Mouse (Mus musculus): ENCODE results near the gene Adamts17.

Adamts17 gene

DNA sequence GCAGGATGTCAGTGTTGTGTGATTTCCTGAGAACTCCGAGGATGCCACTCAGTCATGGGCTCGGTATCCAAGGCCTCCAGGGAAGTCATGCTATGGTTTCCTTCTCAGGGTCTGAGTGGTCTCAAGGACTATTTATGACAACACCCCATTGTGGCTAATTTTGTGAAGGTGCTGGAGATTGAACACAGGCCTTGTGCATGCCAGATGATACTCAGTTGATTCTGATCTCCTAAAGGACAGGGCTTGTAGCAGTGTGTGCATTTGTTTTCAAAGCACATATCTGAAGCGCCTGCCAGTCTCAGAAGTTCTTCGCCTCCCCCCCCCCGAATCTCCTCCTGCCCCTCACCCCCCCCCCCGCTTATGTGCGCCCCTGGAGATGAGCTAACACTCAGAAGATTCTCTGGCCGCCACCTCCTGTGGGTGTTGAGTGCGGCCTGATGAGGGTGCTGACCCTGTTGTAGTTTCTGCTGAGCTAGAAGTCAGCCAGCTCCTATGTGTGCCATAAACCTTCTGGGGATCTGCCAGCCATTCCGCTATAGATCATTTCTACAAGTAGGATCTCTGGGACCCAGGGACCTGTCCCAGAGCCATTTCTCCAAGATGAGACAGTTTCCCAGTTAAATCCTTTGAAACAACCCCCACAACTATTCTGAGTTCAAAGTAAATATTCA, 232.6 kb downstream of the Adamts17 start:
- DNase-seq (ENCODE audit: low spot score in 2 of 2) = no peak

DNA sequence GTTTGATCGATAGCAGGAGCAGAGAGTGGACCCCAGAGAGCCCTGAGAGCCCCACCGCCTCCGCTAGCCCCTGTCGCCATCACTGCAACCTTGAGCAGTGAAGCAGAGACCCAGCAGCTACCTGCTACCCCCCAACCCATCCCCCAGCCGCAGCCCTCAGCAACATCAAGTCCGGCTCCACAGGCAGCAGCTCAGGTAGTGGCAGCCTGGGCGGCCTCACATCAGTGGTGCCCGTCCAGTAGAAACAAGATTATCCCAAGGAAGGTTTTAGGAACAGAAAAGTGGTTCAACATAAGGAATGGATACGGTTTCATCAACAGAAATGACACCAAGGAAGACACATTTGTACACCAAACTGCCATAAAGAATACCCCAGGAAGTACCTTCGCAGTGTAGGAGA, 243.2 kb downstream of the Adamts17 start:
- DNase-seq (ENCODE audit: low spot score in 2 of 2) = no peak

DNA sequence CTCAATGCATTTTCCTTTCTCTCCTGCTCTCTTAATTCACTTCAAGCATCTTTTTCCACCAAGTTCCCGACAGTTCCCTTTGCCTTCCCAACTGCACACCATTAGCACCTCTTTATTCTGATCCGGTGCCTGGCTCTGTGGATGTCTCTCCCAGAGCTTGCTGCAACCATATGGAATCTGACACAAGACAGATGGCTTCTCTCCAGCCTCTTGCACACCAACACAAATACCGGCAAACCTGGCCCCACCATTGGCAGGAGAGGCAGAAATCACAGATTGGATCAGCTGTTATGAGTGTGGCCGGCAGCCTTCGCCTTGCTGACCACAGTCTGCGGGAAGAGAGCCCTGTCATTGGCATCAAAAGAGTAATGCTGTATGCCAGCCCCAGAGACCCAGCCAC, 248.2 kb downstream of the Adamts17 start:
- DNase-seq (ENCODE audit: low spot score in 2 of 2) = no peak

DNA sequence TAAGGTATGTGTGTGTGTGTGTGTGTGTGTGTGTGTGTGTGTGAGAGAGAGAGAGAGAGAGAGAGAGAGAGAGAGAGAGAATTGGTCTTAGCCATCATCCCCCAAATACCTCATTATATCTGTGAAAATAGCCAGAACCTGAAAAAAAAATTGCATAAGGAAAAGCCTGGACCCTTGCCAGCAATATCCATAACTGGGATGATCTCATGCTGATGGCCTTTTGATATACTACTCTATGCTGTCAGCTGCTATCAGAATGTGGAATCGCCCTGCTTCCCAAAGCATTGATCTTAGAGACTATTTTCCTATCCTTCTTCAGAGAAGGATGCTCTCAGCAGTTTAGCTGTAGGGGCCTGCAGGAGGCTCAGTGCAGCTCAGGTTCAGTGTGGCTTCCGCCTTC, 257.6 kb downstream of the Adamts17 start:
- no peak for DNase-seq (ENCODE audit: low spot score in 2 of 2)

- no peak for DNase-seq (ENCODE audit: low spot score in 2 of 2)
Measured at GRCm38 (mm10) chr7:67101418-67101973, 262.0 kb downstream of the Adamts17 start.

DNA sequence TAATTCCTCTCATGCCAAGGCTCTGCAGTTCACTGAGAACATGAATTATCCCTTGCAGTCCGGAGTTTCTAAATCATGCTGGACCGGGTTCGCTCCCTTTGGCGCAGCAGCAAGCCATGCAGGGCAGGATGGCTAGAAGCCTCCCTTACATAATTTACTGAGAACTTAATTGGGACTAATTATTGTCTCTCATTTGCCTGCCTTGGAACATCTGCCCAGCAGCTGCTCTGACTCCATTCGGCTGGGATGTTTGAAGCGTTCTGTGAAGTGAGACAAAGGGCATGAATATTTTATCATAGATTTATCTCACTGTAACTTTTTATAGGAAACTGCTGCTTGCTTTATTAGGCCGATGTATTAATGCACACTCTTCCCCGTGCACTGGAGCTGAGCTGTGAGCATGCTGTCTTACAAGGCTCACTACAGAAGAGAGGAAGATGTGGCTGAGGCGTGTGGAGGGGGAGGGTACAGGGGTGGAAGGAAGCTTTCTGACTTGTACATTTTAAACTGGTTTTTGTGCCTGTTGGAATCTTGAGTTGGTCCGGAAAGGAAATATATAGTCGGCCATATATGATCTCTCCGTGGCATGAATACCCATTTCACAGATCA, 271.1 kb downstream of the Adamts17 start:
- no peak for DNase-seq (ENCODE audit: low spot score in 2 of 2)

GRCm38 (mm10) chr7:67112495-67113216, 273.1 kb downstream of the Adamts17 start:
- DNase-seq (ENCODE audit: low spot score in 2 of 2) = no peak

DNA sequence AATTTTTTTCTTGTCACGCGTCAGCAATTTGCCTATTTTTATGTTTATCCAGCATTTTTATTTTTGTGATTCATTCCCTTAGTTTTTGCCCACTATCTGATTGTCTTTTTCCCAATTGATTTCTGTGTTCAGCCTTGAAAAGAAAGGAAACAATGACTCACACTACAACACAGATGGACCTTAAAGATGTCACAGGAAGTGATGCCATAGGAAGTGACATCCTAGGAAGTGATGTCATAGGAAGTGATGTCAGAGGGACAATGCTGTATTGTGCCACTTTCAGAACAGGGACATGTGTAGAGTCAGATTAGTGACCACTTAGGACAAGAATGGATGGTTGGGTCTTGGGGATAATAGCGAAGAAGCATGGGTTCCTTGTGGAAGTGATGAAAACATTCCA, 274.5 kb downstream of the Adamts17 start:
- no peak for DNase-seq (ENCODE audit: low spot score in 2 of 2)

GRCm38 (mm10) chr7:67115056-67115455, 275.5 kb downstream of the Adamts17 start:
- no peak for DNase-seq (ENCODE audit: low spot score in 2 of 2)

- no peak for DNase-seq (ENCODE audit: low spot score in 2 of 2)
Measured at GRCm38 (mm10) chr7:67135140-67135539, 295.6 kb downstream of the Adamts17 start.

GRCm38 (mm10) chr7:67142347-67143015, 302.9 kb downstream of the Adamts17 start:
- DNase-seq (ENCODE audit: low spot score in 2 of 2) = no peak

- DNase-seq (ENCODE audit: low spot score in 2 of 2) = no peak
Measured at GRCm38 (mm10) chr7:67145748-67146147, 306.2 kb downstream of the Adamts17 start.

- no peak for DNase-seq (ENCODE audit: low spot score in 2 of 2)
Measured at GRCm38 (mm10) chr7:67146151-67146550, 306.6 kb downstream of the Adamts17 start.

GRCm38 (mm10) chr7:67149707-67150106, 310.2 kb downstream of the Adamts17 start:
- no peak for DNase-seq (ENCODE audit: low spot score in 2 of 2)

DNA sequence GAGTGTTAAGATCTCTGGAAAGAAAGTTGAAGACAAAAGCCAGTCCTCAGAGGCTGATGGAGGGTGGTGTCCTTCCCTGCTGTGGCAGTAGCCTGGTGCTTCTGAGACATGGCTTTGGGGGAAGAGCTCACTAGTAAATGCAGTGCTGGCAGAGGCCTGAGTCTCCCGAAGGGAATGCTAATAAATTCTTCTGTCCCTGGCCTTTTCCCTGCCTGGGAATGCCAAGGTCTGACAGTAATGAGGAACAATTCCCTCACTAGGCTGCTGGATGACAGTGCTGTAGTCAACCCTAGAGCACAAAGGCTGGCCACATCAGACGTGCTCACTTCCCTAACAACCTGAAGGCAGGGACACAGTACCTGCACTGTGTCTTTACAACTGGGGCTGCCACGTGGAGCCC, 313.1 kb downstream of the Adamts17 start:
- DNase-seq (ENCODE audit: low spot score in 2 of 2) = no peak

- DNase-seq (ENCODE audit: low spot score in 2 of 2) = no peak
Measured at GRCm38 (mm10) chr7:67162135-67162534, 322.6 kb downstream of the Adamts17 start.

DNA sequence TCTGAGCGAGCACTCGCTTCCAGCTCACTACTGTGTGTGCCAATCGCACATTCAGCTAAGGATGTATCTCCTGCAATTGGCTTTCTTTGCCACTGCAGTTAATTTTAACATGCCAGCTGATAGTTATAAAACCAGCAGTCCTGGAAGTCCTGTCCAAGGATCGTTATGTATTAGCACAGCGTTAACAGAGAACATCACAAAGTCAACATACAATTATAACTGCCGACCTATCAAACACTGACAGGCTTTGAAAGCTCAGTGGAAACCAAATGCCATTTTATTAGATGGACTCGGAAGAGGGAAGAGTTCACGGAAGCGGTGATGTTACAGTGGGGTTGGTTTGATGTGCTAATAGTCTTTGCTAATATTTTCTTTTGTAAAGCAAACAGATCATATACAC, 328.8 kb downstream of the Adamts17 start:
- DNase-seq (ENCODE audit: low spot score in 2 of 2) = no peak

- no peak for DNase-seq (ENCODE audit: low spot score in 2 of 2)
Measured at GRCm38 (mm10) chr7:67168763-67169569, 329.4 kb downstream of the Adamts17 start.

DNA sequence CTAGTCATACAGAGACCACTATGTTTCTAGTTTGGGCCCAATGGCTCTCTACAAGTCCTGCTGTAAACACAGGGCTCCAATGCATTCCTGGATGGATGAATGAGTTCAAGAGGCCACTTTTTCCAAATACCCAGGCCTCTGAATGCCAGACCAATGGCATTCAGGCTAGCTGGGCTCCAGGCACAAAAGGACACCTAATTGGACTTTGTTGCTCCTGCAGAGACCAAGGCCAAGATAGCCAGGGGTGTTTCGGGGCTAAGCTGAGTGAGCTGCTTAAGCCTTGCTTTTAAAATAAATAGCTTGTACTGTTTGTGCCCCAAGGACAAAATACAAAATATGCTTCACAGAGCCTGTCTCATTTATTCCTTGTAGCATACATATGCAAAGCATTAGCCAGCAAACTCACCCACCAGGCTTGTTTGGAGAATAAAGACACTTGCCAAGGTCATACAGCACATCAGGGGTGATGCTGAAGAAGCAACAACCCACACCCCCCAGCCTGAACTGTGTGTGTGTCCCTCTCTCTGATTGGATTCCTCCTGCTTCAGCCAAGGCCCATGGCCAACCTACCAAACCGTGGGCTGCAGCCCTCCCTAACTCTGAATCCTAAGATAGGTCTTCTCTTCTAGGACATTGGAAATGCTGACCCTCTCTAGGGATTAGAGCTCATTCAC, 334.1 kb downstream of the Adamts17 start:
- no peak for DNase-seq (ENCODE audit: low spot score in 2 of 2)

- DNase-seq (ENCODE audit: low spot score in 2 of 2) = no peak
Measured at GRCm38 (mm10) chr7:67183786-67184185, 344.3 kb downstream of the Adamts17 start.

- DNase-seq (ENCODE audit: low spot score in 2 of 2) = peak; percentile 27 to 48
Measured at GRCm38 (mm10) chr7:67199412-67199811, 359.9 kb downstream of the Adamts17 start.
